Mouse (Mus musculus): ENCODE measurements around the gene Scn1b.

- TF ChIP-seq CTCF (IDR thresholded peaks at IDR 0.05; ENCODE audit: extremely low read depth, insufficient read depth, insufficient read length, insufficient replicate concordance) (no peak), POLR2A (IDR thresholded peaks at IDR 0.05; ENCODE audit: low read depth, low read length) (no peak; the same call in 1 of the 2 replicates)
These were observed 24.8 kb upstream of the Scn1b start for GRCm38 (mm10) chr7:31151301-31152241.
